Mouse (Mus musculus) urinary bladder, postnatal 10 days (tissue): ENCODE measurements around the gene Ly6g6e.

Experiments used
- DNase-seq: peaks from one replicate; pipeline ENCODE4 v3.0.0; 2022; ENCODE audit warnings: low spot score

Ly6g6e gene

GRCm38 (mm10) chr17:35049561-35050016 is 27.1 kb upstream of the Ly6g6e start, which contains the start of gene Clic1:
Gene Clic1 (plus strand): TSS chr17:35049966.
- no peak for DNase-seq

- DNase-seq: no peak
Observed at GRCm38 (mm10) chr17:35050126-35050750, 26.5 kb upstream of the Ly6g6e start.

GRCm38 (mm10) chr17:35051156-35052086 is 25.3 kb upstream of the Ly6g6e start:
- no peak for DNase-seq

- DNase-seq: no peak
Observed at GRCm38 (mm10) chr17:35052271-35052798, 24.4 kb upstream of the Ly6g6e start.

- no peak for DNase-seq
Observed at GRCm38 (mm10) chr17:35055691-35056495, 20.8 kb upstream of the Ly6g6e start.

- DNase-seq: no peak
Observed at GRCm38 (mm10) chr17:35057090-35057489, 19.6 kb upstream of the Ly6g6e start.

- no peak for DNase-seq
Observed at GRCm38 (mm10) chr17:35058316-35058715, 18.4 kb upstream of the Ly6g6e start.

- DNase-seq: peak; percentile 62
Observed at GRCm38 (mm10) chr17:35058911-35059892, 17.5 kb upstream of the Ly6g6e start, which contains the start of gene Ddah2. Gene Ddah2 (plus strand): TSS chr17:35059035.

GRCm38 (mm10) chr17:35060071-35060470 is 16.6 kb upstream of the Ly6g6e start:
- no peak for DNase-seq

- no peak for DNase-seq
Observed at GRCm38 (mm10) chr17:35060737-35061297, 15.9 kb upstream of the Ly6g6e start.

GRCm38 (mm10) chr17:35061299-35061698 is 15.4 kb upstream of the Ly6g6e start:
- DNase-seq: no peak

GRCm38 (mm10) chr17:35063466-35063865 is 13.2 kb upstream of the Ly6g6e start:
- DNase-seq: no peak

GRCm38 (mm10) chr17:35064378-35064877 is 12.3 kb upstream of the Ly6g6e start:
- DNase-seq: no peak

- no peak for DNase-seq
Observed at GRCm38 (mm10) chr17:35064951-35065947, 11.5 kb upstream of the Ly6g6e start, which contains the start of gene Ly6g6c. Gene Ly6g6c (plus strand): TSS chr17:35065388.

- no peak for DNase-seq
Observed at GRCm38 (mm10) chr17:35066084-35066483, 10.6 kb upstream of the Ly6g6e start, which contains the start of gene Mpig6b. Gene Mpig6b (minus strand): TSS chr17:35066184.

GRCm38 (mm10) chr17:35068213-35068914 is 8.3 kb upstream of the Ly6g6e start:
- no peak for DNase-seq

- no peak for DNase-seq
Observed at GRCm38 (mm10) chr17:35070556-35071229, 6.0 kb upstream of the Ly6g6e start.
